Mouse (Mus musculus) CH12.LX (cell line): ENCODE measurements around the gene Lcn6. TPM values are rescaled to one million over a fixed set of nuclear protein-coding genes. Genes with fewer than 3 reads are reported as not detected.

ENCODE experiments used
- DNase-seq: peaks from one replicate; pipeline ENCODE4 v3.0.0-alpha.2; 2013; ENCODE audit errors: extremely low read depth
- H3K27ac ChIP-seq: 2 replicates; pipeline ENCODE4 v1.5.1; 2012; ENCODE audit warnings: low read depth, mild to moderate bottlenecking, control low read depth, moderate library complexity; ENCODE audit not compliant: insufficient read depth
- H3K27me3 ChIP-seq: replicated peaks from 2 replicates; pipeline ENCODE3; 2012; ENCODE audit warnings: inconsistent platforms
- H3K36me3 ChIP-seq, 2 experiments: replicated peaks in 1 of 2; 2 replicates each; pipeline versions ENCODE3 to v1.6.1; 2012; ENCODE audit warnings: inconsistent platforms in 1 of 2, low read length in 1 of 2, mild to moderate bottlenecking in 1 of 2, mixed read lengths in 1 of 2, moderate library complexity in 1 of 2; ENCODE audit not compliant: control insufficient read depth in 1 of 2, insufficient read depth in 1 of 2
- H3K4me1 ChIP-seq, 2 experiments: 2 replicates each; pipeline ENCODE4 v1.6.1; 2012; ENCODE audit warnings: inconsistent platforms in 1 of 2, moderate library complexity in 1 of 2; ENCODE audit not compliant: insufficient read depth in 2 of 2, control insufficient read depth in 1 of 2
- H3K4me2 ChIP-seq: 2 replicates; pipeline ENCODE4 v1.6.1; 2012; ENCODE audit warnings: low read depth, mild to moderate bottlenecking, control low read depth; ENCODE audit not compliant: poor library complexity, insufficient read depth, severe bottlenecking
- H3K4me3 ChIP-seq, 3 experiments: fragments of 150-350 bp in 1 of 3; sonication (generic) in 1 of 3; replicated peaks in 1 of 3; 2 replicates each; pipeline versions ENCODE3 to v1.5.1; 2011 to 2012; ENCODE audit warnings: low read depth in 2 of 3, low read length in 2 of 3, mild to moderate bottlenecking in 2 of 3, moderate library complexity in 2 of 3, control low read depth in 1 of 3, improper control_type of control experiment in 1 of 3, inconsistent platforms in 1 of 3, mixed read lengths in 1 of 3; ENCODE audit not compliant: poor library complexity in 1 of 3
- H3K79me2 ChIP-seq: replicated peaks from 2 replicates; pipeline ENCODE4 v1.6.1; 2012; ENCODE audit warnings: mild to moderate bottlenecking, moderate library complexity; ENCODE audit not compliant: control insufficient read depth, poor library complexity, insufficient read depth, severe bottlenecking; ENCODE audit errors: extremely low read depth
- H3K9ac ChIP-seq: 2 replicates; pipeline ENCODE4 v1.6.1; 2012; ENCODE audit warnings: low read depth, mild to moderate bottlenecking, control low read depth, moderate library complexity; ENCODE audit not compliant: insufficient read depth
- H3K9me3 ChIP-seq: replicated peaks from 2 replicates; pipeline ENCODE3; 2012; ENCODE audit warnings: low read length, inconsistent platforms, mixed read lengths
- CHD1 ChIP-seq: IDR thresholded peaks from 2 replicates; pipeline ENCODE4 v1.6.1; 2012; ENCODE audit warnings: low read depth, low read length, improper control_type of control experiment, inconsistent platforms
- CTCF ChIP-seq, 2 experiments: IDR thresholded peaks in 1 of 2; conservative IDR thresholded peaks in 1 of 2; 2 replicates each; pipeline ENCODE4 v1.5.1; 2011 to 2012; ENCODE audit warnings: low read depth in 2 of 2, low read length in 2 of 2, improper control_type of control experiment in 1 of 2, inconsistent platforms in 1 of 2, mild to moderate bottlenecking in 1 of 2, moderate library complexity in 1 of 2
- E2F4 ChIP-seq: IDR thresholded peaks from 2 replicates; pipeline ENCODE4 v1.6.1; 2011; ENCODE audit warnings: low read depth, low read length, improper control_type of control experiment; ENCODE audit not compliant: insufficient replicate concordance
- ELF1 ChIP-seq: IDR thresholded peaks from 2 replicates; pipeline ENCODE4 v1.6.1; 2014; ENCODE audit warnings: low read depth, mild to moderate bottlenecking, inconsistent platforms, low read length, improper control_type of control experiment
- ETS1 ChIP-seq: conservative IDR thresholded peaks from 2 replicates; pipeline ENCODE4 v1.6.1; 2012; ENCODE audit warnings: low read depth, mild to moderate bottlenecking, inconsistent platforms, low read length, improper control_type of control experiment, moderate library complexity
- GABPA ChIP-seq: IDR thresholded peaks from 2 replicates; pipeline ENCODE4 v1.6.1; 2012; ENCODE audit warnings: low read depth, low read length, improper control_type of control experiment, inconsistent platforms; ENCODE audit not compliant: insufficient replicate concordance
- HCFC1 ChIP-seq: IDR thresholded peaks from 2 replicates; pipeline ENCODE4 v1.6.1; 2012; ENCODE audit warnings: low read depth, mild to moderate bottlenecking, inconsistent platforms, low read length, improper control_type of control experiment
- IRF4 ChIP-seq: IDR thresholded peaks from 2 replicates; pipeline ENCODE4 v1.6.1; 2014; ENCODE audit warnings: low read depth, mild to moderate bottlenecking, inconsistent platforms, low read length, improper control_type of control experiment
- MXI1 ChIP-seq: IDR thresholded peaks from 2 replicates; pipeline ENCODE4 v1.6.1; 2011; ENCODE audit warnings: mild to moderate bottlenecking, low read depth, low read length, improper control_type of control experiment
- MYC ChIP-seq: IDR thresholded peaks from 2 replicates; pipeline ENCODE4 v1.6.1; 2011; ENCODE audit warnings: low read depth, mild to moderate bottlenecking, improper control_type of control experiment, low read length
- PAX5 ChIP-seq: IDR thresholded peaks from 2 replicates; pipeline ENCODE4 v1.6.1; 2012; ENCODE audit warnings: low read length, inconsistent platforms, mixed read lengths
- POLR2AphosphoS2 ChIP-seq: IDR thresholded peaks from 2 replicates; pipeline ENCODE4 v1.6.1; 2011; ENCODE audit warnings: low read depth, low read length, improper control_type of control experiment
- RAD21 ChIP-seq: IDR thresholded peaks from 2 replicates; pipeline ENCODE4 v1.6.1; 2011; ENCODE audit warnings: low read depth, mild to moderate bottlenecking, low read length, improper control_type of control experiment, moderate library complexity
- SMC3 ChIP-seq: IDR thresholded peaks from 2 replicates; pipeline ENCODE4 v1.6.1; 2011; ENCODE audit warnings: low read depth, low read length, improper control_type of control experiment
- TBP ChIP-seq: conservative IDR thresholded peaks from 2 replicates; pipeline ENCODE4 v1.6.1; 2011; ENCODE audit warnings: low read depth, low read length, improper control_type of control experiment
- UBTF ChIP-seq: IDR thresholded peaks from 2 replicates; pipeline ENCODE4 v1.6.1; 2012; ENCODE audit warnings: low read depth, mild to moderate bottlenecking, inconsistent platforms, low read length, improper control_type of control experiment, moderate library complexity
- ZC3H11A ChIP-seq: IDR thresholded peaks from 2 replicates; pipeline ENCODE4 v1.6.1; 2012; ENCODE audit warnings: low read depth, mild to moderate bottlenecking, inconsistent platforms, low read length, improper control_type of control experiment
- ZMIZ1 ChIP-seq: IDR thresholded peaks from 2 replicates; pipeline ENCODE4 v1.6.1; 2012; ENCODE audit warnings: low read depth, mild to moderate bottlenecking, inconsistent platforms, low read length, improper control_type of control experiment
- ZNF384 ChIP-seq: IDR thresholded peaks from 2 replicates; pipeline ENCODE4 v1.6.1; 2012; ENCODE audit warnings: low read depth, low read length, improper control_type of control experiment, inconsistent platforms
- dilution Hi-C: fragments of 300-500 bp; cut with MboI; formaldehyde crosslinking; loops from 2 replicates; pipeline ENCODE4 v1.14.3; 2020; ENCODE audit warnings: low sequenced_read_pairs; ENCODE audit not compliant: extremely low pct_unique_long_range_greater_than_20kb, extremely low pct_ligation_motif_present
- in situ Hi-C: fragments of 300-500 bp; cut with MboI; formaldehyde crosslinking; loops from 3 replicates; pipeline ENCODE4 v1.14.3; 2019; ENCODE audit warnings: low sequenced_read_pairs, low pct_ligation_motif_present, low pct_unique_long_range_greater_than_20kb, mixed read lengths
- polyA plus RNA-seq: library from polyadenylated mRNA; unstranded; fragments of >175 nt; gene quantifications from 2 replicates; pipeline ENCODE4 v1.2.1, GENCODE M21; 2012; ENCODE audit warnings: low read depth; ENCODE audit not compliant: insufficient read length
- total RNA-seq, 2 experiments: library from RNA; depleted of rRNA; stranded (reverse); fragments of 300-350 nt in 1 of 2; fragments of >200 nt in 1 of 2; gene quantifications; 2 replicates each; pipeline ENCODE4 v1.2.3; 2012 to 2014

Lcn6 gene
- total and polyA plus RNA-seq, 3 experiments, result not detected

GRCm38 (mm10) chr2:25717222-25717621, 40.6 kb downstream of the Lcn6 start:
- no peak for TF ChIP-seq GABPA
- no peak for TF ChIP-seq UBTF
- no peak for TF ChIP-seq ELF1
- TF ChIP-seq RAD21, result no peak
- TF ChIP-seq TBP, result no peak
- TF ChIP-seq HCFC1, result no peak
- TF ChIP-seq MYC, result no peak
- no peak for TF ChIP-seq ZNF384
- TF ChIP-seq ZMIZ1, result no peak
- no peak for TF ChIP-seq CTCF (conservative IDR thresholded peaks at IDR 0.05 in 1 of 2, IDR thresholded peaks at IDR 0.05 in 1 of 2; ENCODE audit: low read depth in 2 of 2, low read length in 2 of 2)
- no peak for TF ChIP-seq MXI1
- no peak for TF ChIP-seq POLR2AphosphoS2
- TF ChIP-seq CHD1, result no peak
- TF ChIP-seq SMC3, result no peak
- TF ChIP-seq ETS1, result no peak
- TF ChIP-seq ZC3H11A, result no peak
- TF ChIP-seq E2F4, result no peak
- no peak for TF ChIP-seq IRF4
- no peak for TF ChIP-seq PAX5
- H3K27ac ChIP-seq, result no peak overlapping the region
- no peaks in the 10 kb centered on the region for H3K79me2 ChIP-seq
- no peak overlapping the region for H3K4me2 ChIP-seq
- no peak overlapping the region for H3K4me3 ChIP-seq
- in situ Hi-C loops, result no loop called here
- peaks cover 9% of the 10 kb centered on the region for H3K27me3 ChIP-seq
- dilution Hi-C loops, result no loop called here
- no peaks in the 10 kb centered on the region for H3K4me1 ChIP-seq
- DNase-seq, result no peak
- peaks cover 3% of the 10 kb centered on the region for H3K9me3 ChIP-seq
- H3K9ac ChIP-seq, result no peak overlapping the region
- H3K36me3 ChIP-seq, result no peaks in the 10 kb centered on the region

Other genes with a start within 250 kb of the Lcn6 start
Only the 20 nearest of the 29 such genes appear.
- 25.1 and 27.7 TPM in 2 replicates for gene Traf2, start 129.8 kb upstream of the Lcn6 start, total RNA-seq (2012; rRNA removed)
- 17.9 and 19.3 TPM in 2 replicates for gene Traf2, start 129.8 kb upstream of the Lcn6 start, total RNA-seq (2014; rRNA removed)
- gene Traf2, start 129.8 kb upstream of the Lcn6 start, polyA plus RNA-seq, result 26.3 and 26.4 TPM in 2 replicates
- 215 and 223 TPM in 2 replicates for gene Edf1, start 118.9 kb upstream of the Lcn6 start, total RNA-seq (2012; rRNA removed)
- gene Edf1, start 118.9 kb upstream of the Lcn6 start, total RNA-seq (2014; rRNA removed), result 187 and 188 TPM in 2 replicates
- gene Edf1, start 118.9 kb upstream of the Lcn6 start, polyA plus RNA-seq, result 202 and 275 TPM in 2 replicates
- gene Mamdc4, start 101.9 kb upstream of the Lcn6 start, total RNA-seq (2012; rRNA removed), result 29.2 and 34.9 TPM in 2 replicates
- gene Mamdc4, start 101.9 kb upstream of the Lcn6 start, total RNA-seq (2014; rRNA removed), result 0.65 and 4.4 TPM in 2 replicates
- 4.9 and 11.5 TPM in 2 replicates for gene Mamdc4, start 101.9 kb upstream of the Lcn6 start, polyA plus RNA-seq
- gene Phpt1, start 101.6 kb upstream of the Lcn6 start, total RNA-seq (2012; rRNA removed), result 46.6 and 47.2 TPM in 2 replicates
- gene Phpt1, start 101.6 kb upstream of the Lcn6 start, total RNA-seq (2014; rRNA removed), result 32.6 and 37.9 TPM in 2 replicates
- gene Phpt1, start 101.6 kb upstream of the Lcn6 start, polyA plus RNA-seq, result 66.9 and 69.7 TPM in 2 replicates
- gene Ajm1, start 95.0 kb upstream of the Lcn6 start, total RNA-seq (2012; rRNA removed), result 0.97 and 1.4 TPM in 2 replicates
- 0.23 and 0.31 TPM in 2 replicates for gene Ajm1, start 95.0 kb upstream of the Lcn6 start, total RNA-seq (2014; rRNA removed)
- gene Ajm1, start 95.0 kb upstream of the Lcn6 start, polyA plus RNA-seq, result 0.93 and 1.4 TPM in 2 replicates
- gene Rabl6, start 68.3 kb upstream of the Lcn6 start, total RNA-seq (2012; rRNA removed), result 52.0 and 55.7 TPM in 2 replicates
- 32.2 and 34.6 TPM in 2 replicates for gene Rabl6, start 68.3 kb upstream of the Lcn6 start, total RNA-seq (2014; rRNA removed)
- gene Rabl6, start 68.3 kb upstream of the Lcn6 start, polyA plus RNA-seq, result 62.0 and 72.9 TPM in 2 replicates
- gene Ccdc183, start 59.1 kb upstream of the Lcn6 start, total RNA-seq (2012; rRNA removed), result not detected in 2 replicates
- not detected in 2 replicates for gene Ccdc183, start 59.1 kb upstream of the Lcn6 start, total RNA-seq (2014; rRNA removed)
- 0.13 TPM in 1 of 2 replicates, not detected in the other for gene Ccdc183, start 59.1 kb upstream of the Lcn6 start, polyA plus RNA-seq
- 8.9 and 11.1 TPM in 2 replicates for gene Tmem141, start 54.8 kb upstream of the Lcn6 start, total RNA-seq (2012; rRNA removed)
- gene Tmem141, start 54.8 kb upstream of the Lcn6 start, total RNA-seq (2014; rRNA removed), result 6.5 and 7.7 TPM in 2 replicates
- gene Tmem141, start 54.8 kb upstream of the Lcn6 start, polyA plus RNA-seq, result 5.2 and 6.2 TPM in 2 replicates
- gene Fcna, start 48.8 kb upstream of the Lcn6 start, total RNA-seq (2012; rRNA removed), result not detected in 2 replicates
- not detected in 2 replicates for gene Fcna, start 48.8 kb upstream of the Lcn6 start, total RNA-seq (2014; rRNA removed)
- not detected in 2 replicates for gene Fcna, start 48.8 kb upstream of the Lcn6 start, polyA plus RNA-seq
- gene Lcn8, start 23.7 kb upstream of the Lcn6 start, total RNA-seq (2012; rRNA removed), result not detected in 2 replicates
- gene Lcn8, start 23.7 kb upstream of the Lcn6 start, total RNA-seq (2014; rRNA removed), result not detected in 2 replicates
- gene Lcn8, start 23.7 kb upstream of the Lcn6 start, polyA plus RNA-seq, result not detected in 2 replicates
- not detected in 2 replicates for gene Lcn5, start 18.8 kb upstream of the Lcn6 start, total RNA-seq (2012; rRNA removed)
- not detected in 2 replicates for gene Lcn5, start 18.8 kb upstream of the Lcn6 start, total RNA-seq (2014; rRNA removed)
- not detected in 2 replicates for gene Lcn5, start 18.8 kb upstream of the Lcn6 start, polyA plus RNA-seq
- not detected in 2 replicates for gene Lcn10, start 5.9 kb downstream of the Lcn6 start, total RNA-seq (2012; rRNA removed)
- gene Lcn10, start 5.9 kb downstream of the Lcn6 start, total RNA-seq (2014; rRNA removed), result not detected in 2 replicates
- gene Lcn10, start 5.9 kb downstream of the Lcn6 start, polyA plus RNA-seq, result not detected in 2 replicates
- not detected in 2 replicates for gene Obp2a, start 23.3 kb downstream of the Lcn6 start, total RNA-seq (2012; rRNA removed)
- gene Obp2a, start 23.3 kb downstream of the Lcn6 start, total RNA-seq (2014; rRNA removed), result not detected in 2 replicates
- gene Obp2a, start 23.3 kb downstream of the Lcn6 start, polyA plus RNA-seq, result not detected in 2 replicates
- gene Bmyc, start 30.0 kb downstream of the Lcn6 start, total RNA-seq (2012; rRNA removed), result 11.2 and 13.7 TPM in 2 replicates
- gene Bmyc, start 30.0 kb downstream of the Lcn6 start, total RNA-seq (2014; rRNA removed), result 8.2 and 10.8 TPM in 2 replicates
- 30.5 and 37.2 TPM in 2 replicates for gene Bmyc, start 30.0 kb downstream of the Lcn6 start, polyA plus RNA-seq
- not detected in 2 replicates for gene Obp2b, start 60.2 kb downstream of the Lcn6 start, total RNA-seq (2012; rRNA removed)
- gene Obp2b, start 60.2 kb downstream of the Lcn6 start, total RNA-seq (2014; rRNA removed), result not detected in 2 replicates
- not detected in 2 replicates for gene Obp2b, start 60.2 kb downstream of the Lcn6 start, polyA plus RNA-seq
- gene Lcn3, start 88.8 kb downstream of the Lcn6 start, total RNA-seq (2012; rRNA removed), result not detected in 2 replicates
- not detected in 2 replicates for gene Lcn3, start 88.8 kb downstream of the Lcn6 start, total RNA-seq (2014; rRNA removed)
- gene Lcn3, start 88.8 kb downstream of the Lcn6 start, polyA plus RNA-seq, result not detected in 2 replicates
- gene Lcn11, start 100.2 kb downstream of the Lcn6 start, total RNA-seq (2012; rRNA removed), result not detected in 2 replicates
- not detected in 2 replicates for gene Lcn11, start 100.2 kb downstream of the Lcn6 start, total RNA-seq (2014; rRNA removed)
- not detected in 2 replicates for gene Lcn11, start 100.2 kb downstream of the Lcn6 start, polyA plus RNA-seq
- gene Gm13539, start 105.5 kb downstream of the Lcn6 start, total RNA-seq (2012; rRNA removed), result not detected in 2 replicates
- gene Gm13539, start 105.5 kb downstream of the Lcn6 start, total RNA-seq (2014; rRNA removed), result not detected in 2 replicates
- gene Gm13539, start 105.5 kb downstream of the Lcn6 start, polyA plus RNA-seq, result not detected in 2 replicates
- not detected in 2 replicates for gene Glt6d1, start 139.1 kb downstream of the Lcn6 start, total RNA-seq (2012; rRNA removed)
- gene Glt6d1, start 139.1 kb downstream of the Lcn6 start, total RNA-seq (2014; rRNA removed), result not detected in 2 replicates
- not detected in 2 replicates for gene Glt6d1, start 139.1 kb downstream of the Lcn6 start, polyA plus RNA-seq
- not detected in 2 replicates for gene Lcn9, start 146.4 kb downstream of the Lcn6 start, total RNA-seq (2012; rRNA removed)
- not detected in 2 replicates for gene Lcn9, start 146.4 kb downstream of the Lcn6 start, total RNA-seq (2014; rRNA removed)
- not detected in 2 replicates for gene Lcn9, start 146.4 kb downstream of the Lcn6 start, polyA plus RNA-seq